ENCODE assay signal across 8 mouse cellular contexts in the genomic region with DNA sequence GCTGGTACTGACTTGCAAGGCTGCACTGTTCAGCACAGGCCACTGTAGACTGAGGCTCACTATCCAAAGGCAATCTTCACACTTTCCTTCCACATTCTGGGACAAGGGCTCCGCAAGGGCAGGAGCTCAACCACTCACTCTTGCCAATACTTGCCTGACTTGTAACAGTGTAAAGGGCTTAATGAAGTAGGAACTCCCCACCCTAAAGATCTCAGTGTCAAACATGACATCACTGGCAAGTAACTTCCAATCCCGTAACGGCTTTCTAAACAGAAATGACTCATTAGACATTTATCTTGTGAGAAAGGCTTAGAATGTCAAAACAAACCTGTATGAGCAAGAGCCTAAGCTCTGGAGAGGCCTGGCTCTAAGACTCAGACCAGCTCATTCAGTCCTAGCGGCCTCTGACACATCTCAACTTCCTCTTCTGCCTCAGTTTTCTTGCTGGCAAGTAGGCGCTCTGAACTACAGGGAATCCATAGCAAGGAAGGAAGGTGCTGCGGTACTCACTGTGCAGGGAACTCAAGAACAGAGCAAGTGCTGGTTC. TPM values are rescaled to one million over a fixed set of nuclear protein-coding genes. Genes with fewer than 3 reads are reported as not detected.
DNase-seq lines count a peak whose midpoint lies in the region; ATAC-seq and TF ChIP-seq lines count a peak whose summit lies in the region.

No protein-coding gene starts in this region.

- H3K36me3 ChIP-seq in embryonic facial prominence, embryonic 13.5 days, result peaks cover 46% of the 10 kb centered on the region
- H3K36me3 ChIP-seq in embryonic facial prominence, embryonic 10.5 days (replicated peaks), result peaks cover 69% of the 10 kb centered on the region
- peaks cover 44% of the 10 kb centered on the region for H3K36me3 ChIP-seq in C2C12 (ENCODE audit: control insufficient read depth, insufficient read depth)
- H3K36me3 ChIP-seq in forebrain, embryonic 10.5 days (replicated peaks), result peaks cover 58% of the 10 kb centered on the region
- H3K36me3 ChIP-seq in midbrain, embryonic 14.5 days (ENCODE audit: control insufficient read depth, insufficient read depth, low read length), result peaks cover 37% of the 10 kb centered on the region

- peaks cover 96% of the 10 kb centered on the region for H3K79me3 ChIP-seq in C2C12 (ENCODE audit: low read depth)

- peaks cover 28% of the 10 kb centered on the region for H3K4me1 ChIP-seq in embryonic facial prominence, embryonic 13.5 days
- peaks cover 15% of the 10 kb centered on the region; the same call in 1 of the 2 replicates for H3K4me1 ChIP-seq in embryonic facial prominence, embryonic 10.5 days
- no peaks in the 10 kb centered on the region for H3K4me1 ChIP-seq in forebrain, embryonic 10.5 days
- H3K4me1 ChIP-seq in midbrain, embryonic 14.5 days (ENCODE audit: control insufficient read depth, insufficient read depth, low read length), result no peaks in the 10 kb centered on the region

- ATAC-seq in embryonic facial prominence, embryonic 13.5 days (ENCODE audit: insufficient number of reproducible peaks, insufficient read depth, low FRiP score, low TSS enrichment, low read depth), result no peak
- ATAC-seq in midbrain, embryonic 14.5 days (ENCODE audit: low FRiP score, low TSS enrichment), result no peak

- WGBS in embryonic facial prominence, embryonic 13.5 days, result 77% methylated on average over 6 of the region's 6 CpGs
- WGBS in embryonic facial prominence, embryonic 10.5 days, result 90% methylated on average over 6 of the region's 6 CpGs
- WGBS in forebrain, embryonic 10.5 days, result 89% methylated on average over 6 of the region's 6 CpGs
- WGBS in midbrain, embryonic 14.5 days, result 92% methylated on average over 6 of the region's 6 CpGs

- peak overlapping the region; percentile 28; the same call in 1 of the 2 replicates for H3K27ac ChIP-seq in embryonic facial prominence, embryonic 13.5 days
- no peak overlapping the region for H3K27ac ChIP-seq in embryonic facial prominence, embryonic 10.5 days (replicated peaks)
- H3K27ac ChIP-seq in forebrain, embryonic 10.5 days, result no peak overlapping the region
- H3K27ac ChIP-seq in midbrain, embryonic 14.5 days (replicated peaks; ENCODE audit: low read depth, low read length), result no peak overlapping the region

- H3ac ChIP-seq in C2C12 (ENCODE audit: control insufficient read depth, insufficient read length, low read depth), result peak overlapping the region; percentile 31

- H3K9ac ChIP-seq in embryonic facial prominence, embryonic 13.5 days, result peak overlapping the region; percentile 44; the same call in 1 of the 2 replicates
- H3K9ac ChIP-seq in midbrain, embryonic 14.5 days (replicated peaks; ENCODE audit: low read length), result no peak overlapping the region

- H3K4me3 ChIP-seq in embryonic facial prominence, embryonic 13.5 days, result no peak overlapping the region
- no peak overlapping the region for H3K4me3 ChIP-seq in embryonic facial prominence, embryonic 10.5 days
- no peak overlapping the region for H3K4me3 ChIP-seq in C2C12 (ENCODE audit: insufficient read depth, poor library complexity, severe bottlenecking)
- H3K4me3 ChIP-seq in forebrain, embryonic 10.5 days, result no peak overlapping the region
- no peak overlapping the region for H3K4me3 ChIP-seq in midbrain, embryonic 14.5 days (replicated peaks; ENCODE audit: low read depth, low read length)

- no peak overlapping the region; the same call in 1 of the 2 replicates for H3K4me2 ChIP-seq in embryonic facial prominence, embryonic 13.5 days
- no peak overlapping the region for H3K4me2 ChIP-seq in midbrain, embryonic 14.5 days (ENCODE audit: low read length)

- H3K79me2 ChIP-seq in C2C12 (ENCODE audit: control insufficient read depth, insufficient read depth), result peaks cover 100% of the 10 kb centered on the region

- no peaks in the 10 kb centered on the region for H3K9me3 ChIP-seq in embryonic facial prominence, embryonic 13.5 days
- no peaks in the 10 kb centered on the region for H3K9me3 ChIP-seq in embryonic facial prominence, embryonic 10.5 days
- H3K9me3 ChIP-seq in forebrain, embryonic 10.5 days, result no peaks in the 10 kb centered on the region
- H3K9me3 ChIP-seq in midbrain, embryonic 14.5 days (ENCODE audit: control insufficient read depth, low read length), result no peaks in the 10 kb centered on the region

- no peak for TF ChIP-seq CTCF in C2C12 (IDR thresholded peaks at IDR 0.05; ENCODE audit: control insufficient read depth, insufficient read depth, insufficient read length)

- no peak for DNase-seq in embryonic facial prominence, embryonic 10.5 days (ENCODE audit: low spot score)
- peak; percentile 63 for DNase-seq in fat pad, adult 2 months (ENCODE audit: extremely low read depth, low read depth, low spot score)
- peak; percentile 49 for DNase-seq in lung, postnatal 25 days (ENCODE audit: low spot score)
- DNase-seq in forebrain, embryonic 10.5 days (ENCODE audit: extremely low spot score, low spot score), result no peak
- DNase-seq in c-Kit-positive CD71-positive TER-119-positive erythroid progenitor cells, embryonic 14.5 days (ENCODE audit: low spot score), result no peak
- DNase-seq in midbrain, embryonic 14.5 days, result no peak

- H3K27me3 ChIP-seq in embryonic facial prominence, embryonic 13.5 days, result no peaks in the 10 kb centered on the region
- H3K27me3 ChIP-seq in embryonic facial prominence, embryonic 10.5 days (replicated peaks; ENCODE audit: low read depth, poor library complexity, severe bottlenecking), result no peaks in the 10 kb centered on the region
- no peaks in the 10 kb centered on the region for H3K27me3 ChIP-seq in C2C12 (ENCODE audit: control insufficient read depth, insufficient read depth, insufficient read length)
- no peaks in the 10 kb centered on the region for H3K27me3 ChIP-seq in forebrain, embryonic 10.5 days (ENCODE audit: poor library complexity, severe bottlenecking)
- no peaks in the 10 kb centered on the region for H3K27me3 ChIP-seq in midbrain, embryonic 14.5 days (ENCODE audit: control insufficient read depth, insufficient read depth, low read length)

TF ChIP-seq in C2C12, 6 proteins besides CTCF, POLR2A, EP300 and RAD21:
- TF ChIP-seq MAX (IDR thresholded peaks at IDR 0.05), result no peak
- peak; percentile 6 for TF ChIP-seq CEBPB (IDR thresholded peaks at IDR 0.05; ENCODE audit: low read depth)
TF ChIP-seq in C2C12: peak in this region for 1.

RNA-seq across cellular contexts. Expression of gene Rac1, which starts 9.7 kb away (rescaled TPM):
- 439 and 458 TPM in 2 replicates for polyA plus RNA-seq in embryonic facial prominence, embryonic 13.5 days (2015; fragmentation: Nextera tagmentation; extraction: Ambion mirVana)
- polyA plus RNA-seq in embryonic facial prominence, embryonic 10.5 days (2016; fragmentation: Nextera tagmentation; extraction: Ambion mirVana), result 400 and 407 TPM in 2 replicates
- 256 TPM for polyA plus RNA-seq in C2C12 (2012; fragmentation: generic; extraction: Trizol)
- polyA plus RNA-seq in forebrain, embryonic 10.5 days (2016; fragmentation: Nextera tagmentation; extraction: Ambion mirVana), result 346 and 370 TPM in 2 replicates
- polyA plus RNA-seq in midbrain, embryonic 14.5 days (2014; fragmentation: Nextera tagmentation; extraction: Ambion mirVana), result 425 and 463 TPM in 2 replicates

RNA-seq across cellular contexts. Expression of gene Daglb, which starts 53.7 kb away (rescaled TPM):
- polyA plus RNA-seq in embryonic facial prominence, embryonic 13.5 days (2015; fragmentation: Nextera tagmentation; extraction: Ambion mirVana), result 9.7 and 12.4 TPM in 2 replicates
- polyA plus RNA-seq in embryonic facial prominence, embryonic 10.5 days (2016; fragmentation: Nextera tagmentation; extraction: Ambion mirVana), result 12.4 and 12.6 TPM in 2 replicates
- 3.7 TPM for polyA plus RNA-seq in C2C12 (2012; fragmentation: generic; extraction: Trizol)
- 14.2 and 14.3 TPM in 2 replicates for polyA plus RNA-seq in forebrain, embryonic 10.5 days (2016; fragmentation: Nextera tagmentation; extraction: Ambion mirVana)
- polyA plus RNA-seq in midbrain, embryonic 14.5 days (2014; fragmentation: Nextera tagmentation; extraction: Ambion mirVana), result 17.6 and 17.8 TPM in 2 replicates

Comparison
In these comparisons a context has a peak if more than half of its experiments do, and no peak if none do; other contexts are left out.
1. DNase-seq: peak in fat pad, adult 2 months (single experiment) and lung, postnatal 25 days (single experiment); none in embryonic facial prominence, embryonic 10.5 days (single experiment), forebrain, embryonic 10.5 days (single experiment), c-Kit-positive CD71-positive TER-119-positive erythroid progenitor cells, embryonic 14.5 days (single experiment) and midbrain, embryonic 14.5 days (single experiment).